Mouse (Mus musculus) embryonic facial prominence, embryonic 14.5 days (tissue): ENCODE measurements at regions not wholly inside any gene's neighbourhood (a gene's known extent, or its start where the extent isn't known, plus 50 kb on each side); places are given as distances from the start of the nearest gene placed in this dataset.

Experiments used
- ATAC-seq: fragments of 200-750 bp; cut with Nextera tagmentation; 2 replicates; pipeline ENCODE4 v1.8.0; 2017; ENCODE audit warnings: low read depth, moderate number of reproducible peaks, moderate TSS enrichment
- DNase-seq: peaks from one replicate; pipeline ENCODE4 v3.0.0-alpha.2; 2015; ENCODE audit warnings: low spot score
- H3K27ac ChIP-seq: fragments of 300-500 bp; sonication (generic); replicated peaks from 2 replicates; pipeline ENCODE4 v1.5.1; 2014; ENCODE audit warnings: low read depth, mild to moderate bottlenecking, low read length, moderate library complexity
- H3K27me3 ChIP-seq: fragments of 300-500 bp; sonication (generic); replicated peaks from 2 replicates; pipeline ENCODE4 v1.6.1; 2014; ENCODE audit warnings: low read length; ENCODE audit not compliant: control insufficient read depth, insufficient read depth
- H3K36me3 ChIP-seq: fragments of 300-500 bp; sonication (generic); 2 replicates; pipeline ENCODE4 v1.6.1; 2014; ENCODE audit warnings: low read length, mixed read lengths; ENCODE audit not compliant: control insufficient read depth, insufficient read depth
- H3K4me1 ChIP-seq: fragments of 300-500 bp; sonication (generic); 2 replicates; pipeline ENCODE4 v1.6.1; 2014; ENCODE audit warnings: antibody characterized with exemption, low read length; ENCODE audit not compliant: control insufficient read depth, insufficient read depth
- H3K4me2 ChIP-seq: fragments of 300-500 bp; sonication (generic); 2 replicates; pipeline ENCODE4 v1.6.1; 2014; ENCODE audit warnings: low read depth, mild to moderate bottlenecking, low read length, moderate library complexity, mixed read lengths
- H3K4me3 ChIP-seq: fragments of 300-500 bp; sonication (generic); 2 replicates; pipeline ENCODE4 v1.5.1; 2014; ENCODE audit warnings: low read depth, mild to moderate bottlenecking, low read length
- H3K9ac ChIP-seq: fragments of 300-500 bp; sonication (generic); 2 replicates; pipeline ENCODE4 v1.6.1; 2014; ENCODE audit warnings: low read depth, mild to moderate bottlenecking, low read length, moderate library complexity, mixed read lengths
- H3K9me3 ChIP-seq: fragments of 300-500 bp; sonication (generic); 2 replicates; pipeline ENCODE4 v1.6.1; 2016; ENCODE audit warnings: low read length; ENCODE audit not compliant: control insufficient read depth
- WGBS: fragments of 180-500 bp; shearing (Covaris S2); extraction: QIAGEN DNeasy Blood & Tissue Kit; methylation state at CpG from one replicate; pipeline ENCODE4 v1.1.7; 2014; 5-methylcytosine and 5-hydroxymethylcytosine counted together

DNA sequence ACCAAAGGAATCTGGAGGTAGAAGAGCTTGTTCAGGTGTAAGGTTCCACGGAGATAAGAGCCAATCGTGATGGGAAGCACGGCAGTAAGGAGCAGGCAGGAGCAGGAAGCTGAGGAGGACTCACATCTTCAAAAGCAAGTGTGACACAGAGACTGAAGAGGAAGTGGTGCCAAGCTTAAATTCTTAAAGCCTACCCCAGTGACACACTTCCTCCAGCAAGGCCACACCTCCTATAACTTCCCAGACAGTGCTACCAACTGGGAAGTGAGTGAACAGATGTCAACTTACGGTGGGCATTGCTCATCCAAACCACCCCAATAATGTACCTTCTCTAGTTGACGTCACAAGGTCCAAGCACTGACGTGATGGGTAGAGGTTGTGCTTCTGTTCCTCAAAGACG lies 133.0 kb downstream of the Cdh26 start:
- WGBS, result 89% methylated on average over 7 of the region's 7 CpGs
- DNase-seq (no peak), ATAC-seq (no peak)
- no peaks in the 10 kb centered on the region for H3K36me3 ChIP-seq
- no peak overlapping the region for H3K4me3 ChIP-seq
- no peak overlapping the region for H3K4me2 ChIP-seq
- H3K9ac ChIP-seq, result no peak overlapping the region
- no peak overlapping the region for H3K27ac ChIP-seq
- no peaks in the 10 kb centered on the region for H3K4me1 ChIP-seq
- H3K9me3 ChIP-seq, result no peaks in the 10 kb centered on the region
- H3K27me3 ChIP-seq, result no peaks in the 10 kb centered on the region; the same call in 1 of the 2 replicates

GRCm38 (mm10) chr2:178565368-178565818 lies 135.1 kb downstream of the Cdh26 start:
- Histone ChIP-seq H3K9ac (no peak overlapping the region), H3K27ac (no peak overlapping the region), H3K36me3 (no peaks in the 10 kb centered on the region), H3K9me3 (no peaks in the 10 kb centered on the region), H3K4me3 (no peak overlapping the region), H3K4me2 (no peak overlapping the region), H3K4me1 (no peaks in the 10 kb centered on the region), H3K27me3 (no peaks in the 10 kb centered on the region; the same call in 1 of the 2 replicates)
- no peak for ATAC-seq
- DNase-seq, result no peak
- 69% methylated on average over 8 of the region's 8 CpGs for WGBS

DNA sequence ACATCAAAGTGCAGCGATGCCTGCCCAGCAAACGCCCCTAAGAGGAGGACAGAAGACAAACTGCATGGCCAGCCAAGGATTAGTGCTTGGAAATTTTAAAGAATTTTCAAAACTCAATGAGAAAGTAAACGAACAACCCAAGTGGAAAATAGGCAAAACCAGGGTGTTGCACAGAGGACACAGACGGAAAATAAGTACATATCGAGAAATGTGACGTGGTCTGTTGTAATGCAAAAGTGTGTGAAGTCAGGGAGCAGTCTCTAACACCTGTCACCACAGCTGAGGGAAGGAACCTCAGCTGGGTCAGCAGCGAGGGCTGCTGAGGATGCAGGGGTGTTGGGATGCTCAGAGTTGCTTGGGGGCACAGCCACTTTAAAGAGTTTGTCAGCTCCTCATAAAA lies 137.2 kb downstream of the Cdh26 start:
- Histone ChIP-seq H3K9me3 (no peaks in the 10 kb centered on the region), H3K4me1 (no peaks in the 10 kb centered on the region), H3K36me3 (no peaks in the 10 kb centered on the region), H3K9ac (no peak overlapping the region), H3K27me3 (no peaks in the 10 kb centered on the region; the same call in 1 of the 2 replicates), H3K27ac (no peak overlapping the region), H3K4me2 (no peak overlapping the region), H3K4me3 (no peak overlapping the region)
- DNase-seq, result no peak
- 77% methylated on average over 7 of the region's 7 CpGs for WGBS
- no peak for ATAC-seq

DNA sequence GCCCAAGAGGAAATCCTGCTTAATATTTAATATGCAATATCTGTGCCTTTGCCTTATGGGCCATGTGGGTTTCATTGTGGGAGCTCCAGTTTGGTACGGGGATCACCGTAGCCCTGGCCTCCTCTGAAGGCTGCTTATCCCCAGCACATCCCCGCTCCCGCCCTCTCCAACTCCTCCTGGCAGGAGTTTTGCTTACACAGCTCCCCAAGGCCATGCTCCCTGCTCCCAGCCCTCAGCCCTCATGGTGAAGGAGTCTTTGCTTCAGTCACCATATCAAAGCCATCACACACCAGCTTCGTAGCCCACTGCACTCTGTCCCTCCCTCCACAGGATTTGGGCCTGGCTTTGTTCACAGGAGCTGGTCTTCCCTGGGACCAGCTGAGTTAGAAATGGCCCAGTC lies 142.0 kb downstream of the Cdh26 start:
- H3K27ac ChIP-seq, result no peak overlapping the region
- H3K4me1 ChIP-seq, result no peaks in the 10 kb centered on the region
- no peaks in the 10 kb centered on the region for H3K9me3 ChIP-seq
- no peak overlapping the region for H3K4me2 ChIP-seq
- ATAC-seq, result no peak
- no peak overlapping the region for H3K4me3 ChIP-seq
- H3K9ac ChIP-seq, result no peak overlapping the region
- H3K36me3 ChIP-seq, result no peaks in the 10 kb centered on the region
- DNase-seq, result no peak
- H3K27me3 ChIP-seq, result no peaks in the 10 kb centered on the region
- WGBS, result 81% methylated on average over 5 of the region's 5 CpGs

GRCm38 (mm10) chr2:178574859-178575258 lies 144.5 kb downstream of the Cdh26 start:
- no peak overlapping the region for H3K4me2 ChIP-seq
- no peak overlapping the region for H3K9ac ChIP-seq
- 46% methylated on average over 4 of the region's 4 CpGs for WGBS
- H3K9me3 ChIP-seq, result no peaks in the 10 kb centered on the region
- H3K36me3 ChIP-seq, result no peaks in the 10 kb centered on the region
- no peak overlapping the region for H3K27ac ChIP-seq
- no peaks in the 10 kb centered on the region for H3K27me3 ChIP-seq
- ATAC-seq, result no peak
- peak; percentile 80 for DNase-seq
- no peak overlapping the region for H3K4me3 ChIP-seq
- H3K4me1 ChIP-seq, result no peaks in the 10 kb centered on the region

DNA sequence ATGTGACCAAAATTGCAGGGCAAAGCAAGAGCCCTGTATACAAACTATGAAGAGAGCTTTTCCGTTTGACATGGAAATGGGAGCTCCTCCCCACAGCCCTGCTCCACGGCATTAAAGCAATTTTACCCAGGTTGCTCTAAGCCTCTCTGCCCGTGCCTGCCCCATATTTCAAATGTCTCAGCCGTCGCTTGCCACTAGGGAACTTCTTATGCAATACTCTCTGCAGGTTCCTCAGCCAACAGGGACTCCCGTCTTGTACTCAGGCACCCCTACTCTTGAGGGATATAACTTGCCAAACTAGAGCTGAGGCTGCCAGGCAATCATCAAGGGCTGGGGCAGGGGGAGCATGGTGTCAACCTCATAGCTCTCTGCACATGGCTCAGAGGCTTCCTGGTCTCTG lies 145.1 kb downstream of the Cdh26 start:
- no peak for DNase-seq
- no peaks in the 10 kb centered on the region for H3K36me3 ChIP-seq
- H3K4me1 ChIP-seq, result no peaks in the 10 kb centered on the region
- 36% methylated on average over 6 of the region's 6 CpGs for WGBS
- H3K9me3 ChIP-seq, result no peaks in the 10 kb centered on the region
- H3K27ac ChIP-seq, result no peak overlapping the region
- H3K4me2 ChIP-seq, result no peak overlapping the region
- no peak for ATAC-seq
- H3K27me3 ChIP-seq, result no peaks in the 10 kb centered on the region
- no peak overlapping the region for H3K4me3 ChIP-seq
- no peak overlapping the region for H3K9ac ChIP-seq

GRCm38 (mm10) chr2:178576067-178576466 lies 145.7 kb downstream of the Cdh26 start:
- 66% methylated on average over 7 of the region's 7 CpGs for WGBS
- Histone ChIP-seq H3K4me2 (no peak overlapping the region), H3K27ac (no peak overlapping the region), H3K36me3 (no peaks in the 10 kb centered on the region), H3K4me3 (no peak overlapping the region), H3K9me3 (no peaks in the 10 kb centered on the region), H3K4me1 (0 out of 2 replicates have a peak, but pooled peaks cover 2% of the 10 kb centered on the region), H3K9ac (no peak overlapping the region), H3K27me3 (no peaks in the 10 kb centered on the region)
- no peak for ATAC-seq
- no peak for DNase-seq

DNA sequence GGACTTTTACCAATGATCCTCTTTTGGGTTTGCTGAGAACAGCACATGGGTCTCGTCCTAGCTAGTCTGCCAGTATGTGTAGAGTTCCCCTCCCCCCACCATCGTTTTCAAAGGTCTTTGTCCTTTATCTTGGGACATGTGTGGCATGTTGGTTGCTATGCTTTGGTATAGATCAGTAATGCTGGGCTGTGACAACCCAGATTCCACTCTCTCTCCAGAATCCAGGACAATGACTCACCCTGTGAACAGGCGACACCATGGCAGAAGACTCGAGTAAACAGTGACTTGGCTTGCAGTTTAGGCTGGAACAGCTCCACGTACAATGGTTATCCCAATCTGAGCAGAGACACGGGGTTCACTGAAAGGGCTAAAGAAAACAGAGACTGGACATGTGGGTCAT lies 149.2 kb downstream of the Cdh26 start:
- Histone ChIP-seq H3K27me3 (no peaks in the 10 kb centered on the region), H3K27ac (no peak overlapping the region), H3K4me3 (no peak overlapping the region), H3K4me1 (0 out of 2 replicates have a peak, but pooled peaks cover 6% of the 10 kb centered on the region), H3K4me2 (no peak overlapping the region), H3K9me3 (no peaks in the 10 kb centered on the region), H3K36me3 (no peaks in the 10 kb centered on the region), H3K9ac (no peak overlapping the region)
- ATAC-seq (no peak), DNase-seq (no peak)
- WGBS, result 79% methylated on average over 6 of the region's 6 CpGs

GRCm38 (mm10) chr2:178581306-178581705 lies 151.0 kb downstream of the Cdh26 start:
- Histone ChIP-seq H3K4me3 (no peak overlapping the region), H3K27ac (no peak overlapping the region), H3K9me3 (no peaks in the 10 kb centered on the region), H3K4me1 (0 out of 2 replicates have a peak, but pooled peaks cover 6% of the 10 kb centered on the region), H3K9ac (no peak overlapping the region), H3K36me3 (no peaks in the 10 kb centered on the region), H3K27me3 (no peaks in the 10 kb centered on the region), H3K4me2 (no peak overlapping the region)
- DNase-seq, result peak; percentile 53
- 63% methylated on average over 10 of the region's 12 CpGs for WGBS
- ATAC-seq, result no peak
